Mouse (Mus musculus): ENCODE results near the gene Lce3a. TPM values are rescaled to one million over a fixed set of nuclear protein-coding genes. Genes with fewer than 3 reads are reported as not detected.

The Lce3a gene
- polyA plus RNA-seq, 1 experiment from 2014 or later, result not detected

Other genes starting within 250 kb of the Lce3a start
- not detected in 2 replicates for gene Lce1c, start 247.0 kb downstream of the Lce3a start, polyA plus RNA-seq (2015; fragmentation: Nextera tagmentation; extraction: Ambion mirVana)
- gene Lce1d, start 239.0 kb downstream of the Lce3a start, polyA plus RNA-seq (2015; fragmentation: Nextera tagmentation; extraction: Ambion mirVana), result not detected in 2 replicates
- not detected in 2 replicates for gene Lce1e, start 217.2 kb downstream of the Lce3a start, polyA plus RNA-seq (2015; fragmentation: Nextera tagmentation; extraction: Ambion mirVana)
- gene Lce1f, start 205.9 kb downstream of the Lce3a start, polyA plus RNA-seq (2015; fragmentation: Nextera tagmentation; extraction: Ambion mirVana), result not detected in 2 replicates
- not detected in 2 replicates for gene Gm38119, start 187.1 kb downstream of the Lce3a start, polyA plus RNA-seq (2015; fragmentation: Nextera tagmentation; extraction: Ambion mirVana)
- not detected in 2 replicates for gene Lce1g, start 173.9 kb downstream of the Lce3a start, polyA plus RNA-seq (2015; fragmentation: Nextera tagmentation; extraction: Ambion mirVana)
- not detected in 2 replicates for gene Lce1h, start 161.2 kb downstream of the Lce3a start, polyA plus RNA-seq (2015; fragmentation: Nextera tagmentation; extraction: Ambion mirVana)
- not detected in 2 replicates for gene Lce1i, start 147.3 kb downstream of the Lce3a start, polyA plus RNA-seq (2015; fragmentation: Nextera tagmentation; extraction: Ambion mirVana)
- not detected in 2 replicates for gene Lce1j, start 135.7 kb downstream of the Lce3a start, polyA plus RNA-seq (2015; fragmentation: Nextera tagmentation; extraction: Ambion mirVana)
- gene Lce1k, start 118.3 kb downstream of the Lce3a start, polyA plus RNA-seq (2015; fragmentation: Nextera tagmentation; extraction: Ambion mirVana), result not detected in 2 replicates
- gene Kprp, start 99.0 kb downstream of the Lce3a start, polyA plus RNA-seq (2015; fragmentation: Nextera tagmentation; extraction: Ambion mirVana), result not detected in 2 replicates
- not detected in 2 replicates for gene Lce1l, start 74.9 kb downstream of the Lce3a start, polyA plus RNA-seq (2015; fragmentation: Nextera tagmentation; extraction: Ambion mirVana)
- not detected in 2 replicates for gene 2310050C09Rik, start 56.0 kb downstream of the Lce3a start, polyA plus RNA-seq (2015; fragmentation: Nextera tagmentation; extraction: Ambion mirVana)
- gene Lce3b, start 6.7 kb upstream of the Lce3a start, polyA plus RNA-seq (2015; fragmentation: Nextera tagmentation; extraction: Ambion mirVana), result not detected in 2 replicates
- gene Lce3c, start 18.3 kb upstream of the Lce3a start, polyA plus RNA-seq (2015; fragmentation: Nextera tagmentation; extraction: Ambion mirVana), result not detected in 2 replicates
- gene Lce3d, start 31.2 kb upstream of the Lce3a start, polyA plus RNA-seq (2015; fragmentation: Nextera tagmentation; extraction: Ambion mirVana), result not detected in 2 replicates
- not detected in 2 replicates for gene Lce3e, start 40.8 kb upstream of the Lce3a start, polyA plus RNA-seq (2015; fragmentation: Nextera tagmentation; extraction: Ambion mirVana)
- gene Lce3f, start 66.0 kb upstream of the Lce3a start, polyA plus RNA-seq (2015; fragmentation: Nextera tagmentation; extraction: Ambion mirVana), result not detected in 2 replicates
- 0.88 and 0.97 TPM in 2 replicates for gene Crct1, start 89.5 kb upstream of the Lce3a start, polyA plus RNA-seq (2015; fragmentation: Nextera tagmentation; extraction: Ambion mirVana)
- not detected in 2 replicates for gene Lce1m, start 92.8 kb upstream of the Lce3a start, polyA plus RNA-seq (2015; fragmentation: Nextera tagmentation; extraction: Ambion mirVana)
- gene Gm4858, start 142.6 kb upstream of the Lce3a start, polyA plus RNA-seq (2015; fragmentation: Nextera tagmentation; extraction: Ambion mirVana), result not detected in 2 replicates
- not detected in 2 replicates for gene Crnn, start 218.6 kb upstream of the Lce3a start, polyA plus RNA-seq (2015; fragmentation: Nextera tagmentation; extraction: Ambion mirVana)